Mouse (Mus musculus): Measurements from ENCODE around the gene Ccr5.

Ccr5 gene

GRCm38 (mm10) chr9:124143678-124144077 is 22.3 kb downstream of the Ccr5 start:
- DNase-seq = no peak

GRCm38 (mm10) chr9:124146307-124146706 is 25.0 kb downstream of the Ccr5 start:
- DNase-seq = no peak
